ENCODE assay signal across 11 mouse cellular contexts in genomic region chr7:135965528-135965927, GRCm38 (mm10).
A peak's percentile ranks its signal among the peaks of the same experiment; 100 is the strongest.
DNase-seq lines count a peak whose midpoint lies in the region; ATAC-seq and TF ChIP-seq lines count a peak whose summit lies in the region.
"Had no signal": no experiment of that assay in that cellular context is flagged by ENCODE, and none has a peak within 500 bp of the region (broad histone marks: within the 10 kb centered on the region; RNA-seq: fewer than 3 reads in every experiment).

No protein-coding gene starts in this region.

- DNase-seq in kidney, postnatal 4 days: no peak
- peak; percentile 73 for DNase-seq in forebrain, postnatal 0 days
- DNase-seq in left cerebral cortex, postnatal 4 days: peak; percentile 58
- DNase-seq in retina, postnatal 1 day: peak; percentile 44
- no peak for DNase-seq in heart, postnatal 4 days
- DNase-seq in heart, adult 8-10 months (ENCODE audit: low spot score): no peak
- DNase-seq: lung, postnatal 10 days had no signal

- intact Hi-C loops in left cerebral cortex, postnatal 4 days (cut with DNase I): no loop called here

- H3K27ac ChIP-seq in kidney, embryonic 16.5 days (ENCODE audit: low read length): no peak overlapping the region
- no peak overlapping the region for H3K27ac ChIP-seq in forebrain, postnatal 0 days (ENCODE audit: low read depth, low read length)
- H3K27ac ChIP-seq: limb, embryonic 12.5 days; stomach, embryonic 15.5 days had no signal

- H3K4me1 ChIP-seq in kidney, embryonic 16.5 days (ENCODE audit: insufficient read depth, low read length): peaks cover 11% of the 10 kb centered on the region
- peaks cover 12% of the 10 kb centered on the region for H3K4me1 ChIP-seq in forebrain, postnatal 0 days (ENCODE audit: insufficient read depth)

- H3K27me3 ChIP-seq in kidney, embryonic 16.5 days (ENCODE audit: insufficient read depth, low read length): no peaks in the 10 kb centered on the region
- H3K27me3 ChIP-seq in forebrain, postnatal 0 days (ENCODE audit: insufficient read depth, low read length): no peaks in the 10 kb centered on the region
- H3K27me3 ChIP-seq: limb, embryonic 12.5 days; stomach, embryonic 15.5 days had no signal

- H3K36me3 ChIP-seq in kidney, embryonic 16.5 days (ENCODE audit: insufficient read depth, low read length): no peaks in the 10 kb centered on the region
- H3K36me3 ChIP-seq in forebrain, postnatal 0 days (ENCODE audit: insufficient read depth): no peaks in the 10 kb centered on the region
- H3K36me3 ChIP-seq: limb, embryonic 12.5 days; stomach, embryonic 15.5 days had no signal

- H3K4me2 ChIP-seq in kidney, embryonic 16.5 days (replicated peaks; ENCODE audit: low read depth, low read length): no peak overlapping the region
- H3K4me2 ChIP-seq in forebrain, postnatal 0 days (ENCODE audit: low read depth): no peak overlapping the region
- H3K4me2 ChIP-seq: limb, embryonic 12.5 days; stomach, embryonic 15.5 days had no signal

- no peak overlapping the region for H3K9ac ChIP-seq in kidney, embryonic 16.5 days (replicated peaks; ENCODE audit: low read length)
- no peak overlapping the region for H3K9ac ChIP-seq in forebrain, postnatal 0 days
- H3K9ac ChIP-seq: limb, embryonic 12.5 days; stomach, embryonic 15.5 days had no signal

- H3K9me3 ChIP-seq in kidney, embryonic 16.5 days (ENCODE audit: low read length): no peaks in the 10 kb centered on the region
- no peaks in the 10 kb centered on the region for H3K9me3 ChIP-seq in forebrain, postnatal 0 days (ENCODE audit: low read length)
- H3K9me3 ChIP-seq: limb, embryonic 12.5 days; stomach, embryonic 15.5 days had no signal

- no peak for TF ChIP-seq CTCF in forebrain, postnatal 0 days (IDR thresholded peaks at IDR 0.05; ENCODE audit: low read depth)

- H3K4me3 ChIP-seq in kidney, embryonic 16.5 days (ENCODE audit: low read length): no peak overlapping the region
- H3K4me3 ChIP-seq in forebrain, postnatal 0 days (ENCODE audit: low read depth, low read length): no peak overlapping the region
- H3K4me3 ChIP-seq: limb, embryonic 12.5 days; stomach, embryonic 15.5 days had no signal

- ATAC-seq in kidney, embryonic 16.5 days (ENCODE audit: low FRiP score, low TSS enrichment): 0 out of 2 replicates have a peak, but pooled peaks have one; percentile 9
- ATAC-seq in forebrain, postnatal 0 days: peak; percentile 82
- ATAC-seq in erythroblast, adult 5-6 weeks (replicated peaks; ENCODE audit: low FRiP score, poor library complexity, severe bottlenecking): no peak

- 85% methylated on average over 6 of the region's 6 CpGs for WGBS in kidney, embryonic 16.5 days
- 18% methylated on average over 6 of the region's 6 CpGs for WGBS in forebrain, postnatal 0 days

Comparison
In these comparisons a context has a peak if more than half of its experiments do, and no peak if none do; other contexts are left out.
1. DNase-seq: peak in forebrain, postnatal 0 days (single experiment), left cerebral cortex, postnatal 4 days (single experiment) and retina, postnatal 1 day (single experiment); none in kidney, postnatal 4 days (0 of 2), heart, postnatal 4 days (single experiment) and heart, adult 8-10 months (single experiment).